Mouse (Mus musculus) hindbrain, embryonic 10.5 days (tissue): ENCODE results near the gene Olfr741. TPM values are rescaled to one million over a fixed set of nuclear protein-coding genes. Genes with fewer than 3 reads are reported as not detected.

Experiments used
- DNase-seq: peaks from one replicate; pipeline ENCODE4 v3.0.0-alpha.2; 2017; ENCODE audit warnings: low spot score
- H3K27ac ChIP-seq: fragments of 300-500 bp; sonication (generic); 2 replicates; pipeline ENCODE4 v1.5.1; 2016; ENCODE audit warnings: mild to moderate bottlenecking, moderate library complexity
- H3K27me3 ChIP-seq: fragments of 300-500 bp; sonication (generic); 2 replicates; pipeline ENCODE4 v1.6.1; 2016; ENCODE audit warnings: mild to moderate bottlenecking; ENCODE audit not compliant: poor library complexity, insufficient read depth, severe bottlenecking
- H3K36me3 ChIP-seq: fragments of 300-500 bp; sonication (generic); 2 replicates; pipeline ENCODE4 v1.6.1; 2016; ENCODE audit warnings: mild to moderate bottlenecking, moderate library complexity
- H3K4me1 ChIP-seq: fragments of 300-500 bp; sonication (generic); replicated peaks from 2 replicates; pipeline ENCODE4 v1.6.1; 2016; ENCODE audit warnings: mild to moderate bottlenecking
- H3K4me3 ChIP-seq: fragments of 300-500 bp; sonication (generic); 2 replicates; pipeline ENCODE4 v1.5.1; 2016; ENCODE audit warnings: mild to moderate bottlenecking, moderate library complexity
- H3K9me3 ChIP-seq: fragments of 300-500 bp; sonication (generic); 2 replicates; pipeline ENCODE4 v1.6.1; 2016; ENCODE audit warnings: mild to moderate bottlenecking, moderate library complexity
- WGBS: fragments of 180-500 bp; shearing (Covaris S2); methylation state at CpG from one replicate; pipeline ENCODE4 v1.1.7; 2016; 5-methylcytosine and 5-hydroxymethylcytosine counted together
- polyA plus RNA-seq: library from polyadenylated mRNA; unstranded; fragments of >200 nt; fragmentation: Nextera tagmentation; extraction: Ambion mirVana; gene quantifications from 2 replicates; pipeline ENCODE4 v1.2.1, GENCODE M21; 2016

Olfr741 gene
- not detected in 2 replicates for polyA plus RNA-seq

GRCm38 (mm10) chr14:50472438-50472837 lies at the start of gene Olfr741:
Olfr741 (plus strand) TSS chr14:50472738.
- Histone ChIP-seq H3K27me3 (no peaks in the 10 kb centered on the region), H3K27ac (no peak within 1 kb of the TSS), H3K4me3 (no peak within 1 kb of the TSS), H3K36me3 (no peaks in the 10 kb centered on the region), H3K9me3 (0 out of 2 replicates have a peak, but pooled peaks cover 3% of the 10 kb centered on the region), H3K4me1 (no peaks in the 10 kb centered on the region)
- DNase-seq: no peak
- 76% methylated on average over 2 of the region's 2 CpGs for WGBS

DNA sequence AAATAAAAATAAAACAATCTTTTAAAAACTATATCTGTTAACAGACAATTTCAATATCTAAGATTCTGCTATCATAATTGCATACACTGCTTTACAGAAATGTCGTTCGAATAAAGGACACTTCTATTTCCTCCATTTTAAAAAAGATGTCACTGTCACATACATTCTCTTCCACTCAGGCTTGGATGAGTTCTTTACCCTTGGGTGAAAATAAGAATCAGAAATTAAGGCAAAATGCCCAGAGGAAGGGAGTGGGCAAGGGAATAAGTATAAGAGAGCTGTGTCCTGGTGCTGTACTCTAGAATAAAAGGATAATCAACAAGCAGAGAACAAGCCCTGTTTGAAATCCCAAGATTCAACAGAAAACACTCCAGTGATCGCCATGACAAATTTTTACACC lies 27.3 kb upstream of the Olfr741 start, which contains the start of gene Olfr740:
Olfr740 (plus strand) TSS at position 301 of the 400 bp plus-strand sequence.
- WGBS: 85% methylated on average over 3 of the region's 3 CpGs
- DNase-seq: no peak
- no peak within 1 kb of the TSS for H3K4me3 ChIP-seq
- no peaks in the 10 kb centered on the region for H3K27me3 ChIP-seq
- no peaks in the 10 kb centered on the region for H3K9me3 ChIP-seq
- H3K36me3 ChIP-seq: no peaks in the 10 kb centered on the region
- no peaks in the 10 kb centered on the region for H3K4me1 ChIP-seq
- no peak within 1 kb of the TSS for H3K27ac ChIP-seq

- Histone ChIP-seq H3K9me3 (0 out of 2 replicates have a peak, but pooled peaks cover 7% of the 10 kb centered on the region), H3K4me3 (no peak overlapping the region), H3K4me1 (no peaks in the 10 kb centered on the region), H3K36me3 (no peaks in the 10 kb centered on the region), H3K27ac (no peak overlapping the region), H3K27me3 (no peaks in the 10 kb centered on the region)
- 82% methylated on average over 2 of the region's 2 CpGs for WGBS
- no peak for DNase-seq
Observed at GRCm38 (mm10) chr14:50478406-50478805, 5.9 kb downstream of the Olfr741 start.

GRCm38 (mm10) chr14:50503300-50503699 lies 30.8 kb downstream of the Olfr741 start, which contains the start of gene Olfr742:
Olfr742 (plus strand) TSS chr14:50503600.
- WGBS: 57% methylated on average over 2 of the region's 2 CpGs
- Histone ChIP-seq H3K27me3 (no peaks in the 10 kb centered on the region), H3K4me3 (no peak within 1 kb of the TSS), H3K27ac (no peak within 1 kb of the TSS), H3K36me3 (no peaks in the 10 kb centered on the region), H3K9me3 (no peaks in the 10 kb centered on the region), H3K4me1 (no peaks in the 10 kb centered on the region)
- DNase-seq: no peak

- H3K36me3 ChIP-seq: no peaks in the 10 kb centered on the region
- no peak within 1 kb of the TSS for H3K4me3 ChIP-seq
- H3K4me1 ChIP-seq: no peaks in the 10 kb centered on the region
- no peaks in the 10 kb centered on the region for H3K27me3 ChIP-seq
- no peak for DNase-seq
- no peaks in the 10 kb centered on the region for H3K9me3 ChIP-seq
- no peak within 1 kb of the TSS for H3K27ac ChIP-seq
Observed at GRCm38 (mm10) chr14:50521539-50521938, 49.0 kb downstream of the Olfr741 start, which contains the start of gene Olfr743. Olfr743 (plus strand) TSS chr14:50521839.

Other genes starting within 250 kb of the Olfr741 start
- not detected in 2 replicates for gene Olfr731, start 230.9 kb upstream of the Olfr741 start, polyA plus RNA-seq
- gene Olfr732, start 188.5 kb upstream of the Olfr741 start, polyA plus RNA-seq: not detected in 2 replicates
- not detected in 2 replicates for gene Olfr733, start 171.2 kb upstream of the Olfr741 start, polyA plus RNA-seq
- not detected in 2 replicates for gene Olfr734, start 146.0 kb upstream of the Olfr741 start, polyA plus RNA-seq
- gene Olfr735, start 123.9 kb upstream of the Olfr741 start, polyA plus RNA-seq: not detected in 2 replicates
- gene Tlr11, start 114.8 kb upstream of the Olfr741 start, polyA plus RNA-seq: not detected in 2 replicates
- not detected in 2 replicates for gene Olfr736, start 91.6 kb upstream of the Olfr741 start, polyA plus RNA-seq
- gene Olfr738, start 65.2 kb upstream of the Olfr741 start, polyA plus RNA-seq: not detected in 2 replicates
- not detected in 2 replicates for gene Olfr739, start 54.1 kb upstream of the Olfr741 start, polyA plus RNA-seq
- gene Olfr740, start 27.2 kb upstream of the Olfr741 start, polyA plus RNA-seq: not detected in 2 replicates
- gene Olfr742, start 30.9 kb downstream of the Olfr741 start, polyA plus RNA-seq: not detected in 2 replicates
- not detected in 2 replicates for gene Olfr743, start 49.1 kb downstream of the Olfr741 start, polyA plus RNA-seq
- gene Olfr744, start 142.1 kb downstream of the Olfr741 start, polyA plus RNA-seq: not detected in 2 replicates
- gene Olfr745, start 166.7 kb downstream of the Olfr741 start, polyA plus RNA-seq: not detected in 2 replicates
- gene Olfr746, start 174.3 kb downstream of the Olfr741 start, polyA plus RNA-seq: not detected in 2 replicates
- gene Olfr747, start 220.5 kb downstream of the Olfr741 start, polyA plus RNA-seq: not detected in 2 replicates
- not detected in 2 replicates for gene Olfr748, start 234.6 kb downstream of the Olfr741 start, polyA plus RNA-seq